Mouse (Mus musculus) kidney, adult 18-20 months (tissue): Measurements from ENCODE around the gene Fxyd7.

ENCODE experiments used
- DNase-seq: peaks from one replicate; pipeline ENCODE4 v3.0.0; 2021

Fxyd7 gene

DNA sequence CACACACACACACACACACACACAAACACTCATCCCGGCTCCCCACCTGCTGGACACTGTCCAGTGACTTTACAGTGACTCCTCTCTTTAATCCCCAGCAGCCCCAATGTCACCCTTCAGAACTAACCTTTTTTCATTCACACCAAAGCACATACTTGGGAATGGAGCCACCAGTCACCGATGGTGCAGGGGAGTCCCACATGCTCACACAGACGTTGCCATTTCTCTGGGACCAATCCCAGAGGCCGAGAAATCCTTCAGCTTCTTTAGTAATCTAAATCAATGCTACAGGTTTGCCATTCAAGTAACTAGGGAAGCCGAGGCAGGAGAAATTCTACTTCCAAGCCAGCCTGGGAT is 23.4 kb upstream of the Fxyd7 start:
- no peak for DNase-seq

DNA sequence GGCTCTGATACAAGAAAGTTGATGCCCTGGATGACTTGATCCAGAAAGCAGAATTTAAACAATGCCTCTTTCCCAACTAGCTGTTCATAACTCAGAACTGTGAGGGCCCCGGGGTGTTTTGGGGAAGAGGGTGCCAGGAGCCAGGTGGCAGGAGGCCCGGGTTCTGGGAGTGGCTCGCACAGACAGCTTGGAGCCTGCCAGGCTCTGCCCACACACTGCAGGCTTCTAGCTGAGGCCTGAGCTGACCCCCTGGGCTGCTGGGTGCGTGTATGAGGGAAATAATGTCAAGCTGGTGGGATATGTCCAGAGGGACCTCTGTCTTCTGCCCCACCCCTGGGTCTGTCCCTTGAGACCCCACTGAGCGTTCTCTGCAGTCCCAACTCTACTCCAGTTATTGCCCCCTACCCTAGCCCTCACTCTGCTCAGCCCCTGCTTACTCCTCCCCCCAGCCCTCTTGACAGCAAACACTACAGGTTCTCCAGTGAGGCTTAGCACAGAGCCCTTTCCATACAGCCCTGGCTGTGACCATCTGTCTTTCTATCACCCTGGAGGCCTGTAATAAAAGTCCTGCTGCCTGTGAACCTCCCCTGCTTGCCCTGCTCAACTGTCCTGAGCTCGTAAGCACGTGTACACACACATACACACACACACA is 22.9 kb upstream of the Fxyd7 start:
- no peak for DNase-seq

DNA sequence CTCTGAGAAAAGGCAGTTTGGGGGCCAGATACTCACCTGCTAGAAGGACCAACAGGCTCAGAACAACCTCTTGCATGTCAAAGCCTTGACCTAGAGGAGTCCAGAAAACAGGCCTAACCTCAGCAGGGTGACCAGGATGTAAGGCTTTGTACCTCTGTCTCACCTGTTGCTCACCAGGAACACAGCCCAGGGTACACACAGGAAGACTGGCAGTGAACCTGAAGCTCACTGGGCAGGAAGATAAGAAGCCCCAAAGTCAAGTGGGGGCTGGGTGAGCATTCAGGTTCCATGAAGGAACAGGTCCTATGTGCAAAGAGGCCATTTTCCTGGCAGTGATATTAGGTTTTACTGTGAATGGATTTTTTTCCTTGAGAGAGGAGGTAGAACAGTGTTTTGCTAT is 22.3 kb upstream of the Fxyd7 start:
- DNase-seq: no peak

DNA sequence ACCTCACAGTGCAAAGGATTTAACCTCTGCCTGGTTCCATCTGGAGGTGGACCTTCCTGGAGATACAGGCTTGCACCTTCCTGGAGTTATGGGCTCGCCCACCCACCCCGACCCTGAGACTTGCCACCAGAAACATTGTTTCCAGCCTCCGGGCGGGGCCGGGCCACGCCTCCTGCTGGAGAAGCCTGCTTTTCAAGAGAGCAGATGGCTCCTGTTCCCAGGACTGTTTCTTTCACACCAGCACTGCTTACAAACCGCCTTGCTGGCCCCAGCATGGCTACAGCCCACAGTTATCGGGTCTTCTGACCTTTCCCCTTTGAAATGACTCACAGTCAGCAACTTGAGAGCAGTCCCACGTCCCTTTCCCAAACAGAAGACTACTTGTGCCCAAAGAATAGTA is 21.1 kb upstream of the Fxyd7 start:
- no peak for DNase-seq

DNA sequence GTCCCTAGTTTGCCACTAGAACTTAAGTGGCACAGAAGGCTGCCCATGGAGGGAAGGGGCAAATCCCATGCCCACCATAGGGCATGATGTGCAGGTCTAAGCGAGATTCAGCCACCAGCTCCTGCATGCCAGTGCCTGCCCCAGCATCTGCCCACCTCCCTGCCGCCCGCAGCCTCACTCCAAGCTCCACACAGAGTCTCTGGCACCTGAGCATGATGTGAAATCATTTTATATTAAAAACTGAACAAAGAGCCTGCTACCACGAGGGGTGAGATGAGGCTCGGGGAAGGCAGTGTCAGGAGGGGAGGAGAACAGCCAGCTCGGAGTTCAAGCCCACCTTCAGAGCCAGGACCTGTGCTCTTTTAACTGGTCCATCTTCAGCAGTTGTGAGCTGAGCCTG is 19.1 kb upstream of the Fxyd7 start:
- DNase-seq: no peak

DNA sequence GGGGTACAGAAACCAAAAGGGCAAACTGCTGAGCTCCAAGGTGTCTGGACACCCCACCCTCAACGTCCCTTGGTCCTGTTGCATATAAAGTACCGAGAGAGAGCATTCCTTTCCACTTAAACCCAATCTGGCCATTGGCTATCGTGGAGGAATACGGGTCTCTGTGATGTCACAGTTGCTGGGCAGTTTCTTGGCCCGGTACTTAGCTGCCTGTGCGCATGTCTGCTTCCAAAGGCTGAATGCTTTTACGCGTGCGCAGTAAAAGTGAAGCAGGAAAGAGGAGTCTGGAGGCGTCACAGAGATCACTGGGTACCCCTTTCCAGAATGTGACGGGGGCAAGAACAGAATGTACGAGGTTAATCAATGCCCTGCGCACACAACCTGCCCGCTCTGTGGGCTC is 18.2 kb upstream of the Fxyd7 start:
- no peak for DNase-seq

DNA sequence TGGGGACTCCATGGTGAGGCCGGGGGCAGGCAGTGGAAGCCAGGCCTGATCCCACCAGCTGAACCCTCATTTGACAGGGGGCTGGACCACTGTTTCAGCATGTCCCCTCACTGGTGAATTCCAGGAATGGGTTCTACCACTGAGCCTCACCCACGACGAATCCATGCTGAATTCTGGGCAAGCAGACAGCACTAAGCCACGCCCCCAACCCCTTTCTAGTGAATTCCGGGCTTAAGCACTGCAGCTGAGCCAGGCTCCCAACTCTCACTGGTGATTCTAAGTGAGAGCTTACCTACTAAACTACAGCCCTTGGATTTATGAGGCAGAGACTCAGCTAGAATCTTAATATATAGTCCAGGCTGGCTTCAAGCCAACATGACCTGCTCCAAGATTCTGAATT is 16.6 kb upstream of the Fxyd7 start:
- no peak for DNase-seq

DNA sequence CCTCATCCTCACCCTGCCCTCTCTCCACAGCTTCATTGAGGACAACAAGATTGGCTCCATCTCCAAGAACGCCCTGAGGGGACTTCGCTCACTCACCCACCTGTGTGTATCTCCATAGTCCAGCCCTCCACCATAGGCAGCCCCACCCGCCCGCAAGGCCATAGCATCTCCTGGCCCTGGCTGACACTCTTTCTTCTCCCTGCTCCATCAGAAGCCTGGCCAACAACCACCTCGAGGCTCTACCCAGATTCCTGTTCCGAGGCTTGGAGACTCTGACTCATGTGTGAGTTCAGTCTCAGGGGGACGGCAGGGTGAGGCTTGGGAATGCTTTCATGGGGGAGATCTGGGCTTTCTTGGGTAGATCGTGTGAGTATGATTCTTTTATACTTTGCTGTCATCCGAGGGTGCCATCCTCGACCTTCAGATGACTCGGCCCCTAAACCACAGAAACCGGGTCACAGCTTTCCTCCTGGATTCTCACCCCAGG is 11.8 kb upstream of the Fxyd7 start:
- no peak for DNase-seq

DNA sequence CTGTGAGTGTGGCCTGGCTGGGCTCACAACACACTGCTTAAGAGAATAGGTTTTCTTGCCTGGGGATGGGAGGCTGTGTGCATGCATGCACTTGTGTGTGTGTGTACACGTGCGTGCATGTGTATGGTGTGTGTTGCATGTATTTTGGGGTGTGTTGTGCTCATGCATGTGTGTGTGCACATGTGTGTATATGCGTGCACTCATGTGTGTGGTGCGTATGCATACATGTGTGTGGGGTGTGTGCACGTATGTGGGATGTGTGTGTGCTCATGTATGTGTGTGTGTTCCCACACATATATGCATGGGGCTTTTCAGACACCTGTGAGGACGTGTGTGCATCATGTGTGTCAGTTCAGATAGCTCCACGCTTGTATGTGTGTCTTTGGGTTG is 9.3 kb upstream of the Fxyd7 start:
- DNase-seq: no peak

DNA sequence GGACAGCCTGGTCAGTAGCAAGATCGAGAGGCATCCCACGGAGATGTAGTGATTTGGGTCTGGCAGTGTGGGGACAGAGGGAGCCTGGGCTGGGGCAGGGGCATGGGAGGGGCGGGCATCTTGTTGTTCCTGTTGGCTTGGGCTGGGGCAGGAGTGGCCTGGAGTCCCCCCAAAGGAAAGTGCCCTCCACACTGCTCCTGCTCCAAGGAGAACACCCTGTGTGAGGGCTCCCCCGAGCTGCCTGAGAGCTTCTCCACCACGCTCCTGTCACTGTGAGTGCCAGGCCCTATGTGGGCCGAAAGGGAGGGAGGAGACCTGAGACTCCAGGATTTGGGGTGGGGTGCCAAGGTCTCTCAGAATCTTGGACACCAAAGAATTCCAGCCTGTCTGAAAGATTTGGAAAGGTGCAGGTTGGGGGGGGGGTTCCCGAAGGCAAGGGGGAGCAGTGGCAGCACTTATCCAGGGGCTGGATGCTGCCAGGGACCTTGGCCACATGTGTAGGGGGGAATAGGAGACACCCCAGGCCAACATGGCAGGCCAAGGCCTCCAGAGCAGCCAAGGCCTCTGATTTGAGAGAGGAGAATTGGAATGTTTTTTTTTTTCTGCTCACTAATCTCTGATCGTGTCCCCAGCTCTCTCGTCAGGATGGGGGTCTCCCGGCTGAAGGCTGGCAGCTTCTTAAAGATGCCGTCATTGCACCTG is 8.8 kb upstream of the Fxyd7 start:
- DNase-seq: no peak

DNA sequence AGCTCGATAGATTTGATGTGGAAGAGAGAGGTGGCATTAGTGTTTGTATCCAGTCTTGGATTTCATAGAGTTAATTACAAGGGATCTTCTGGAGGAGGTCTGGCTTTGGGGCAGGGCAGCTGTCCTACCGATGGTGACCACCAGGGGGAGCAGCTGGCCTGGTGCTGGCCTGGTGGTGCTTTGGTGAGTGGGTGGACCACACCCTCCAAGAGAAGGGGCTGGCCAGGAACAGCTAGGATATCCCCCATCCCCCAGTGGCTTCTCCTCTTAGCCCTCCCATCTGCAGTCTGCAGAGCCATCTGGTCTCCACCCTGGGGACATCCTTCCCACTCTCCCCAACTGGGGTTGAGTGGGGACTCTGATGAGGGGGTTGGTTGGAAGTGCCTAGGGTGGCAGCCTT is 7.8 kb upstream of the Fxyd7 start, which contains the start of gene Lgi4:
Gene Lgi4 (plus strand): TSS at position 235 of the 400 bp plus-strand sequence.
- DNase-seq: peak; percentile 83

DNA sequence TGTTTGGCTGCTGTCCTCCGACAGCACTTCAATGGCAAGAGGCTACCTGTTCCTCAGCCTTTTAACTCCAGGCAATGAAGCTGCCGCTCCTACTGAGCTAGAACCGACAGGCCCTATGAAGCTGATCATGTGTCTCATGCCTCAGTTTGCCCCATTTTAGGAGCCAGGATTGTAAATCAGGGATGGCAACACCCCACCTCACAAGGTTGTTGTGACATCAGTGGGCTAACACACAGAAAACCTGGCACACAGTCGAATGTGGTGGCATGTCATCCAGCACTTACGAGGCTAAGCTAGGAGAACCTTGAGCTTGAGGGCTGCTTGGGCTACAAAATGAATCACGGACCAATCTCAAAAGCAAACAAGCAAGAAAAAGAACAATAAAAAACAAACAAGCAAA is 6.9 kb upstream of the Fxyd7 start:
- DNase-seq: no peak

DNA sequence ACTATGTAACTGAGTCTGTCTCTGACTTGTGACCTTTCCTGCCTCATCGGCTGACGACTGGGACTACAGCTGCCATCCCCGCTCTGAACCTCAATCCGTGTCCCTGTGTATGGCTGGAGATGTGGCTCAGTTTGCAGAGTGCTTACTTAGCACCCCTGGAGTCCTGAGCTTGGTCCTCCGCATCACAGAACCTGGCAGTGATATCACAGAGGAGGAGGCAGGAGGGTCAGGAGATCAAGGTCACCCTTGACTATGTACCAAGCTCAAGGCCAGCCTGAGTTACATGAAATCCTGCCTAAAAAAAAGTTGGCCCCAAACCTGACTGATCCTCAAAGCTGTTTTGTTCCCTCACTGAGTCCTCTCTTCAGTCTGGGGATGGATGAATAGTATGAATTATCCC is 6.5 kb upstream of the Fxyd7 start:
- no peak for DNase-seq

DNA sequence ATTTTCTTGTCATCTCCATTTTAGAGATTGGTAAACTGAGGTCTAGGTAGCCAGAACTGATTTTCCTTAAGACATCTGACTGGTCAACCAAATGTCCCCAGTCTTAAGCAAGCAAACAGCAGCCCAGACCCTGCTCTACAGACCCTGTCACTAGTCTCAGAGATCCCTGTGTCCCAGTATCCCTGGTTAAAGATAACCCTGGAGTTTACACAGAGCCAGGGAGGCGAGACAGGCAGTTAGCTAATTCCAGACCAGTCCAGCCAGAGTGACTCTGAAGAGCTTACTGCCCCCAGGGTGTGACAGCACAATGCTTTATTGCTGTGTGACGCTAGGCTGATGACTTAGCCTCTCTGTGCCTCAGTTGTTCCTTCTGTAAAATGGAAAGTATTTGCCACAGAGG is 5.8 kb upstream of the Fxyd7 start, which contains the start of gene Fxyd1:
Gene Fxyd1 (minus strand): TSS at position 129 of the 400 bp plus-strand sequence.
- DNase-seq: no peak

DNA sequence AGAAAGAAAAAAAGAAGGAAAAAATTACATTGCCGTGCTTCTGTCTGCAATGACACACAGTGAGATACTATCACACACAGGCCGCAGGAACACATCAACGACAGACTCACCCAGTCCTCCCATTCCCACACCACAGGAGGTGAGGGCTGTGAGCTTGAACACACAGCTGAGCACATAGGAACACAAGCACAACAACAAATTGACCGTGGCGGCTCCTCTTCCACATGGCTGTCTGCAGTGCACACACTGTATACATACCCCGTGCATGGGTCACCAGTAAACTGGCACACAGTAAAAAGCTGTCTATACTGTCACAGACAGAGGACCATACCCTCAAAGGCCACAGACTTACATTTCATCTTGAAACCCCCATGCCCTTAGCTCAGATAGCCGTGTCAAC is 5.2 kb upstream of the Fxyd7 start:
- no peak for DNase-seq

DNA sequence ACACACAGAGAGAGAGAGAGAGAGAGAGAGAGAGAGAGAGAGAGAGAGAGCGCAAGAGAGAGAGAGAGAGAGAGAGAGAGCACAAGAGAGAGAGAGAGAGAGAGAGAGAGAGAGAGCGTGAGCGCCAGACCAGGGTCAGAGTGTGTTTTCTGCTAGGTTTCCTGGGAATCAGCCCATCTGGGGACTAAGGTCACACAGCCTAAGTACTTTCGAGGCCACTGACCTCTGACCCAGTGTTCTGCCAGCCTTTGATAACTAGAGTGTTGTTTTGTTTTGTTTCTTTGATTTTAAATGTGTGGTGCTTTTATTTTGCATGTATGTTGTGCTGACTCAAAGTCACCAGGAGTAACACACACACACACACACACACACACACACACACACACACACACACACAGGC is 4.6 kb upstream of the Fxyd7 start:
- DNase-seq: peak; percentile 57

DNA sequence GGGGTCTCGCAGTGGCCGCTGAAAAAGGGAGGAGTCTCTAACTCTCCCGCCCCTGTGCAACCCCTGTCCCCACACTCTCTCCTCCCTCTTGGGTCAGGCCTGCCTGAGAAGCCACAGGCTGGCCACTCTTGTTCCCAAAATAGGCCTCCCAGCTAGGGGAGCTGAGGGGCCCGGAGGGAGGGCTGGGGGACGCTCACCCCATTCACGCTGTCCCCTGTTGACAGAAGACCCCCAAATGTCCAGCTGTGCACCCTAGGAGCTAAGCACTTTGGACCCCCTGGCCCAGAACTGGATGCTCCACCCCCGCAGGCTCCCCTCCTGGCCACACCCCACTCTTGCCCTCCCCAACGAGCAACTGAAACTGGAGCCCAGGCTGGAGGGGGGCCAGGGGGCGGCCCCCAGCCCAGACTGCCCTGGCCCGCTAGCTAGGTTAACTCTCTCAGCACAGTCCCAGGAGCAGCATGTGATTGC is 4.1 kb upstream of the Fxyd7 start:
- DNase-seq: peak; percentile 55

DNA sequence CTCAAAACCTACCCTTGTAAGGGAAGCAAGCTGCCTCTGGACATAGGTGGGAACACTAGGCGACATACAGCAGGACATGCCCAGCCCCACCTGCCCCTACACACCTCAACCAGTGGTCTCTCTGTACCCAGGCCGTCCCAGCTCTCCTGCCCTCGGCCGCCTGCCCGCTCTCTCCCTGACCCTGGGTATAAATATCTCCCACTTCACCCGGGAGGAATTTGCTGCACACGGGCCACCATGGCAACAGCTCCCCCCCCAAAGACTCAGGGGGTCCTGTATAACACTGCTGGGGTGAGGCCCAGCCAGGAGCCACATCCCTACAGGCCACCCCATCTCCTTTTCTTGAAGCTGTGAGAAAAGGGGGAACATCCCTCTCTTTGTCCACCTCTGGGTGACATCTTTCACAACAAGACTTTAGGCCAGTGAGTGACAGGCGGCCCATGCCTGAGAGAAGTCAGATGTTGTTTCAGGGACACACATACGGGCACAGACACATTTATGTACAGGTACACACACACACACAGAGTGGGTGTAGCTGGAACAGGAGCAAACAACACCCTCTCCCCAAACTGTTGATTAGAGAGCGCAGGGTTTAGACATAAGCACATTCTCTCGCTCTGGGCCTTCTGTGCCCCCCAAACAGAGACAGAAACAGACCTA is 3.5 kb upstream of the Fxyd7 start:
- DNase-seq: no peak

DNA sequence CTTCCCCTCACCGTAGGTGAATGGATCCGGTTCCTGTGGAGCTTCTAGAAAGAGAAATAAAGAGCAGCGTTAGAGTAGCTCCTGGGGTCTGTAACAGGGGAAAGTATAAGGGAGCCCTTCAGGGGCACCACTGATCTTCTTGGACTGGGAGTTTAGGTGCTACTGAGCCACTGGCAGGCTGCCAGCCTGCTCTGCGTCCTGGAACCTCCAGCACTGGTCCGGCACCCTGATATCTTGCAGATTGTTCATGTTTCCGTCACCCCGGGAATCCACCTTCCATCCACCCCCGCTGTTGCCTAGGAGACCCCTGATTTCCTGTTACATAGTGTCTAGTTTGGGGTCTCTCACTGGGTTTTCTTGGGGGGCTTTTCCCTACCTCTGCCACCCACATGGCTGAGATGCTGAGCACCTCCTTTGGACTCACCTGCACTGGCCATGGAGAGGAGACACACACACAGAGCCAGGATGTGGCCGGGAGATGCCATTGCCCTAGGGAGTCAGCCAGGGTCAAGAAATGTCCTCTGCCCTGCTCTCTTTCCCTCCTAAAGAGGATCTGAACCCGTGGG is 2.7 kb upstream of the Fxyd7 start:
- DNase-seq: no peak

DNA sequence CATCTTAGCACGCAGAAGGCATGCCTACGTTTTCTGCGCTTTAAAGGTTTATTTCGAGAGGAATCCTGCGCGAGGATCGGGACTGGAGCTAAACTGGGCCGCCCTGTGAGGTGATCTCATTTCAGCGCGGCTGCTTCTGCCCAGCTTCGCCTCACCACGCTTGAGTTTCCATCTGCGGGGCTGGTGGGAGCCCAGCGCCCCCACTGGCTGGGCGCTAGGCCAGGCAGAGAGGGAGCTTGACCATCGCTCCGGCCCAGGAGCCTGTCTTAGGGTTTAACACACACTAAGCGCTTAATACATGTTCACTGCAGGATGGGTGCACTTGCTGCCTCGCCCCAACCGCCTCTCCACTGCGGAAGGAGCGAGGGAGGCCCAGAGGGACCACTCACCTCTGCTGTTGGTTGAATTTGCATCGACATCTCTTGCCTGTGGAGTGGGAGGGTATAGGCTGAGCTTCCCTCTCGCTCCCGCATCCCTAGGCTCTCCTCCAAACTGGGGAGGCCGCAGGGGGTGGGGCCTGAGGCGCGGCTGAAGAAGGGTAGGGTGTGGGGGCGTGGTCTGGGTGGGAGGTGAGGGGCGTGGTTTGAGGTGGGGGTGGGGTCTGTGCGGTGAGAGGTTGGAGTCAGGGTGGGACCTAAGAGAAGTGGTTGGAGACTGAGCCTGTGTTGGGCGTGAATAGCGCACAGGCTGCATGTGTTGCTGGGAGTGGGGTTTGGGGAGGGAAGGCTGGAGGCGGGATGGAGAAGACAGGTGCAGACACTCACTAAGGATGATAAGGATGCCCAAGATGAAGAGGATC is 1.6 kb upstream of the Fxyd7 start:
- DNase-seq: no peak

DNA sequence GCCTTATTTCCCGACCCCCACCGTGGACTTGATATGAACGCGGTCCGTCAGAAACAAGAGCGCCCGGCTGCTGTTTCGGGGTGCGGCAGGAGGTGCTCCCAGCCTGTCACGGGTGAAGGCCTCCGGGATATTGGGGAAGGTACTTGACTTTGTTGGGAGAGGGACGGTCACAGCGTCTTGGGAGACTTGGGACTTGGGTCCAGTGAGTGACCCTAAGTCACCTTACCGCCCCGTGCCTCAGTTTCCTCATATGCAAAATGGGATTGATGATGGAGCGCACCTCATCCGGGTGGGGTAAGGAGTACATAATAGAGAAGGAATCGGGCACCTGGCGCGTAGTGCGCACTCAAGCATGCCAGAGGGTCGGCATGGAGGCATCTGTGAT is 976 bp upstream of the Fxyd7 start:
- no peak for DNase-seq

DNA sequence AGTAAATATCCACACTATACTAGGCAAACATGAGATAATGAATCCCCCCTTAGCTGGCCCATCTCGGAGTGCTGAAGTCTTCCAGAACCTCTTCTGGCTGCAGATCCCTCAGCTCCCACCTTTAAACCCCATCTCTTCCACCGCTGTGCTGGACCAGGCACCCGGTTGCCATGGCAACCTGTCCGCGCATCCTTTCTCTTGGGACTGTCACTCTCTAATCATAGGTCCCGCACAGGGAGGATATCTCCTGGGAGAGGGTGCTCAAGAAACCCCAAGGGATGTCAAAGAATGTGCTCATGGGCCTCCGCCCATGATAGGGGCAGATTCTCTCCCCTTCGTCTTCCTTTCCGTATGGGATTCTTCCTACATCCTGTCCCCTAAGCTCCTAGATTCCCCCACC is 346 bp downstream of the Fxyd7 start:
- DNase-seq: no peak

DNA sequence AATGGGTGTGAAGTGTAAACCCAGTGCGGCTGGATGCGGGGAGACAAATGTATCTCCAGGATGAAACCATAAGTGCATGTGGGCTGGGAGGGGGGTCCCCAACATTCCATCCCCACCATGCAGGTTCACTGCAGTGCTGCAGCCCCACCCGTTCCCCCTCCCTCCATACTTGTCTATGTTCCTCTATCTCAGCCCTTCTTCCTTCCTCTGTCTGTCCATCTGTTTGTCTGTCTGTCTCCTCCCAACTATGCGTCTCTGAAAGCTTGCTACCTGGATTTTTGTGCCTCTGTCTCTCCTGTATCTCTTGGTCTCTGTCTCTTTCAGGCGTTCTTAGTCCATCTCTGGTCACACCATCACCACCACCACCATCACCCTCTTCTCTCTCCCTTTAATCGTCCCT is 780 bp downstream of the Fxyd7 start:
- DNase-seq: no peak
